Mouse (Mus musculus): Measurements from ENCODE around the gene Tsku. TPM values are rescaled to one million over a fixed set of nuclear protein-coding genes. Genes with fewer than 3 reads are reported as not detected.

The Tsku gene
- polyA plus RNA-seq, 1 experiment from 2014 or later = 7.9 TPM

DNA sequence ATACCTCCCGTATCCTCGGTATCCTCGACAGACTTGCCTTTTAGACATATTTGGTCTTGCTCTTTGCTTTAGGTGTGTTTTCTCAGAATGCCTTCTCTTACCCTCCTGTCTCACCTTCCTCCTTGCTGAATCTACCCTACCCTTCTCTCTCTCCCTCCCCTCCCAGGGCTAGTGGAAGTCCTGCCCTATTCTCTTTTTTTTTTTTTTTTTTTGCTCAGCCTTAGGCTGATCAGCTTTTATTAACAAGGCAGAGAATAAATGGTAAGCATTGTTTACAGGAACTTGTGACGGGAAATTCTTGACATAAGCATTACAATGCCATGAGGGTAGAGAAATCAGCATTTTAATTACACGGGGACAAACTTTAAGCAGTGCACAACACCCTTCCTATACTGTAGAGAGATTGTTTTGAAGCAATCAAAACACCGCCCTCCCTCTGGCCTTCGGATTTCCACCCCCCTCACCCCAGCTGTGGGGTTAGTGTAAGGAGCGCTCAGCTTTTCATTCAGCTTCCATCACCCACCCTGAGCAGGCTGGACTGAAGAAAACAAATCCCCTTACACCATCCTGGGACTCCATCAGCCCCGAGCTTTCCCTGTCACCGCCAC is 8.7 kb upstream of the Tsku start:
- no peak overlapping the region for H3K9ac ChIP-seq (replicated peaks; ENCODE audit: low read depth, low read length)
- H3K27ac ChIP-seq (ENCODE audit: low read length) = no peak overlapping the region
- no peaks in the 10 kb centered on the region for H3K4me1 ChIP-seq (replicated peaks; ENCODE audit: control insufficient read depth, insufficient read depth, low read length)
- H3K4me2 ChIP-seq (ENCODE audit: low read length) = no peak overlapping the region
- no peaks in the 10 kb centered on the region for H3K27me3 ChIP-seq (replicated peaks; ENCODE audit: control insufficient read depth, insufficient read depth, low read length)
- ATAC-seq = no peak
- H3K36me3 ChIP-seq (ENCODE audit: control insufficient read depth, insufficient read depth) = no peaks in the 10 kb centered on the region
- 35% methylated on average over 10 of the region's 10 CpGs for WGBS
- H3K4me3 ChIP-seq (replicated peaks; ENCODE audit: low read length) = no peak overlapping the region
- H3K9me3 ChIP-seq (ENCODE audit: control insufficient read depth, low read length) = no peaks in the 10 kb centered on the region

DNA sequence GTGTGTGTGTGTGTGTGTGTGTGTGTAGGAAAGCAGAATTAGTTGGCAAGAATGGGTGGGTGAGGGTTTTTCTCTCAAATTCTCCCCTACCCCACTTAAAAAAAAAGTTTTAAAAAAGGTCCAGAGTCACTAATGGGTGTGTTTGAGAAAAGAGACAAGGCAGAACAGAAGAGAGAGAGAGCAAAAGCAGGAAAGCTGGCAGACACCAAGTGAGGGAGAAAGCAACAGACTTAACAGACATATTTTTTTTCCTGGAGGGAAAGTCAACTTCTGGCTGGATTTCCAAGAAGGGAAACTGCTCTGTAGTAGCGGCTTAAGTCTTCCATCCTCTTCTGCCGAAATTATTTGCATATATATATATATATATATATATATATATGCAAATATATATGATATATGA is 534 bp upstream of the Tsku start:
- H3K4me3 ChIP-seq (replicated peaks; ENCODE audit: low read length) = peak overlapping the region; percentile 76
- H3K27ac ChIP-seq (ENCODE audit: low read length) = peak overlapping the region; percentile 87
- H3K36me3 ChIP-seq (ENCODE audit: control insufficient read depth, insufficient read depth) = no peaks in the 10 kb centered on the region
- H3K9me3 ChIP-seq (ENCODE audit: control insufficient read depth, low read length) = no peaks in the 10 kb centered on the region
- WGBS = 15% methylated on average over 2 of the region's 2 CpGs
- H3K4me2 ChIP-seq (ENCODE audit: low read length) = peak overlapping the region; percentile 83
- H3K4me1 ChIP-seq (replicated peaks; ENCODE audit: control insufficient read depth, insufficient read depth, low read length) = peaks cover 34% of the 10 kb centered on the region
- H3K9ac ChIP-seq (replicated peaks; ENCODE audit: low read depth, low read length) = peak overlapping the region; percentile 75; the same call in 1 of the 2 replicates
- ATAC-seq = peak; percentile 2
- no peaks in the 10 kb centered on the region for H3K27me3 ChIP-seq (replicated peaks; ENCODE audit: control insufficient read depth, insufficient read depth, low read length)

DNA sequence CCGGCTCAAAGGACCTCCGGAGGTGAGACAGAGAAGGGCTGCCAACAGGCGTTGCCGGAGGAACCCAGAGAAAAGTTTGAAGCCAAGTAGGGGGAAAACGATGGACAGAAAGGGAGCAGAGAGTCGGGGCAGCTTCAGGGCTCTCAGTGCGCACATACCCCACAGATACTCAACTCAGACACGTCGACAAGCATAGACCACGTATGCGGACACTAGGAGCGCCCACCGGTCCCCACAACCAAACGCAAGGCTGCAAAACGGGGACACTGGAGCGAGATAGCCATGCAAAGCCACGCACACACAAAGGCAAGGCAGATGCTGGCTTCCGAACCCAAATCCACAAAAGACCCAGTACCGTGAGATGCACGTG is 522 bp downstream of the Tsku start:
- peak overlapping the region; percentile 75 for H3K9ac ChIP-seq (replicated peaks; ENCODE audit: low read depth, low read length)
- peak overlapping the region; percentile 83 for H3K4me2 ChIP-seq (ENCODE audit: low read length)
- peak; percentile 44 for ATAC-seq
- peaks cover 39% of the 10 kb centered on the region for H3K4me1 ChIP-seq (replicated peaks; ENCODE audit: control insufficient read depth, insufficient read depth, low read length)
- H3K27ac ChIP-seq (ENCODE audit: low read length) = peak overlapping the region; percentile 87
- H3K36me3 ChIP-seq (ENCODE audit: control insufficient read depth, insufficient read depth) = no peaks in the 10 kb centered on the region
- no peaks in the 10 kb centered on the region for H3K27me3 ChIP-seq (replicated peaks; ENCODE audit: control insufficient read depth, insufficient read depth, low read length)
- H3K9me3 ChIP-seq (ENCODE audit: control insufficient read depth, low read length) = no peaks in the 10 kb centered on the region
- WGBS = under 1% methylated on average over 20 of the region's 20 CpGs
- H3K4me3 ChIP-seq (replicated peaks; ENCODE audit: low read length) = peak overlapping the region; percentile 76

DNA sequence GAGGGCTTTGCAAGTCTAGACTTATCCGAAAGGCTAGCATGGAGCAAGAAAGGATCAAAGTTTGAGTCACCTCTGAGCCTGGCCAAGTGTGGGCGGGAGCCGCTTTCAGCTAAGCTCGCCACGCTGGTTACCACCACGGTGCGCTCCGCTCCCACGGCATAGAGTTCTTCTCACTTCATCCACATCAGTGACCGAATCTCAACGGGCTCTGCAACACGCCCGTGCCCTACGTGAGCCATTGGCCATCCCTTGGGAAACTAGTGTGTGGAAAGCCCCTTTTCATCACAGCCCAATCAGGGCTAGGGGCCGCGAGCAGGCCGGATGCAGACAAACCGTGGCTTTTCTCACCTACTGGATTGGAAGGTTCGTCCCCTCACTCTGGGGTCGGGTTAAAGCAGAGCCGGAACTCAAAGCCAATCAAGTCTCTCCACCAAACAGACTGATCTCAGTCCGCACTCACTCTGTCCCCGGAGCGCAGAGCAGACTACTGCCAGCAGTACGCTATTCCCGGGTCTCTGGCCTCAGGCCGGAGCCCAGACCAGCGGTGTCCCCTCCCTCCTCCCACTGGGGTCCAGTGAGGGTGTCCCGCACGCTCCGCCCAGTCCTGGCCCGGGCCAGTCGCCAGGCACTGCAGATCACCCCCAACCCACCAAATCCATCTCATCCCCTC is 1.0 kb downstream of the Tsku start:
- H3K9me3 ChIP-seq (ENCODE audit: control insufficient read depth, low read length) = no peaks in the 10 kb centered on the region
- H3K4me2 ChIP-seq (ENCODE audit: low read length) = peak overlapping the region; percentile 83
- peak overlapping the region; percentile 76 for H3K4me3 ChIP-seq (replicated peaks; ENCODE audit: low read length)
- no peaks in the 10 kb centered on the region for H3K27me3 ChIP-seq (replicated peaks; ENCODE audit: control insufficient read depth, insufficient read depth, low read length)
- H3K27ac ChIP-seq (ENCODE audit: low read length) = peak overlapping the region; percentile 87
- ATAC-seq = peak; percentile 32
- no peaks in the 10 kb centered on the region for H3K36me3 ChIP-seq (ENCODE audit: control insufficient read depth, insufficient read depth)
- peaks cover 39% of the 10 kb centered on the region for H3K4me1 ChIP-seq (replicated peaks; ENCODE audit: control insufficient read depth, insufficient read depth, low read length)
- WGBS = 1% methylated on average over 33 of the region's 33 CpGs
- peak overlapping the region; percentile 75 for H3K9ac ChIP-seq (replicated peaks; ENCODE audit: low read depth, low read length)

DNA sequence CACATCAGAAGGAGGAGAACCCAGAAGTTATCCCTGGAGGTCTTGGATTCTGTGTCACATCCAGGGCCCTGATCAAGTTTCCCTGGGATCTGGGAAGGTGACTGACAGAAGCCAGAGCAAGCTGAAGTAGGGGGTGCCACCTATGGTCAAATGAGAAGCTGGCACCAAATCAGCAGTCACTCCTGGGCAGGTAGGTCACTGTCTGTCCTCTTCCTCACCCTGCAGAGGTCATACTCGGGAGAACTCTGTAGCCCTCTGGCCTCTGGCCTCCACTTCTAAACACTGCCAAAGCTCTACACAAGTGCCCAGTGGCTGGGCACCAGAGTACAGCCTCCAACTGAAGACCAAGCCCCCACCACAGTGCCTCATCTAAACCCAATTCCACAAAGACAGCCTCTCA is 3.1 kb downstream of the Tsku start:
- Histone ChIP-seq H3K36me3 (ENCODE audit: control insufficient read depth, insufficient read depth) (no peaks in the 10 kb centered on the region), H3K4me1 (replicated peaks; ENCODE audit: control insufficient read depth, insufficient read depth, low read length) (peaks cover 54% of the 10 kb centered on the region), H3K9me3 (ENCODE audit: control insufficient read depth, low read length) (no peaks in the 10 kb centered on the region), H3K4me3 (replicated peaks; ENCODE audit: low read length) (no peak overlapping the region), H3K27me3 (replicated peaks; ENCODE audit: control insufficient read depth, insufficient read depth, low read length) (no peaks in the 10 kb centered on the region), H3K9ac (replicated peaks; ENCODE audit: low read depth, low read length) (no peak overlapping the region), H3K27ac (ENCODE audit: low read length) (no peak overlapping the region), H3K4me2 (ENCODE audit: low read length) (no peak overlapping the region)
- WGBS = 50% methylated on average over 1 of the region's 1 CpGs
- ATAC-seq = no peak

DNA sequence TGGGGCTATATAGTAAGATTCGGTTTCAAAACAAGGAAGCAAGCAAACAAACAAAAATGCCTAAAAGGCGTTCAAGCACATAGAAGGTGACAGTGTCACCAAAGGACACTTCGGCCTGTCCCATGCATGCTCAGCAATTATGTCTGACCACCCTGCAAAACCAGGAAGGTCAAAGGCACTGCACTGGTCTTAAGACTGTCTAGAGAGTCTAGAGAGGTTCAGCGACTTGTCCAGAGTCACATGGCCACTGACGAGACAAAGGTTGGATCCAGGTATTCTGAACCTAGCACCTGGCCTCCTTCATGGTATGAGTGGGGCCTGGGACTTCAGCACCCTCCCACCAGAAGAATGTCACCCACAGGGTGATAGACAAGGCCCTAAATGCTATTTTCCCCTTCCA is 3.8 kb downstream of the Tsku start:
- Histone ChIP-seq H3K9me3 (ENCODE audit: control insufficient read depth, low read length) (no peaks in the 10 kb centered on the region), H3K4me3 (replicated peaks; ENCODE audit: low read length) (no peak overlapping the region), H3K36me3 (ENCODE audit: control insufficient read depth, insufficient read depth) (peaks cover under 1% of the 10 kb centered on the region; the same call in 1 of the 2 replicates), H3K4me1 (replicated peaks; ENCODE audit: control insufficient read depth, insufficient read depth, low read length) (peaks cover 53% of the 10 kb centered on the region), H3K4me2 (ENCODE audit: low read length) (no peak overlapping the region), H3K27me3 (replicated peaks; ENCODE audit: control insufficient read depth, insufficient read depth, low read length) (no peaks in the 10 kb centered on the region), H3K27ac (ENCODE audit: low read length) (no peak overlapping the region), H3K9ac (replicated peaks; ENCODE audit: low read depth, low read length) (no peak overlapping the region)
- 91% methylated on average over 5 of the region's 5 CpGs for WGBS
- ATAC-seq = no peak

DNA sequence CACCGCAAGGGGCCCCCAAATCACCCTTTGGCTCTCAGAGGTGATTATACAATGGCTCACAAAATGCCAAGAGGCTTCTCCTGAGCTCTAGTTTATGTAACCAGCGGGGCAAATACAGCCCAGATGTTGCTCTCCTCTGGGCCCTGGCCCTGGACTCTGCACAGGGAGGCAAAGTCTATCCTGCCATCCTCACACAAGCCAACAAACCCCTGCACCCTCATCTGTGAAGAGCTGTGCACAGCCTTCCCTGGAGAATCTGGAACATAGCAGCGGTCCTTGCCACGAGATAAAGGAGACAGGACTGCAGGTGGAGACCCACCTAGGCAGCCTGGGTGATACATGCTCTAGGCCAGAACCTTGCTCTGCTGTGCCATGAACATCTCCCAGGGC is 6.2 kb downstream of the Tsku start:
- ATAC-seq = no peak
- WGBS = 32% methylated on average over 4 of the region's 4 CpGs
- no peaks in the 10 kb centered on the region for H3K9me3 ChIP-seq (ENCODE audit: control insufficient read depth, low read length)
- no peak overlapping the region for H3K4me3 ChIP-seq (replicated peaks; ENCODE audit: low read length)
- no peak overlapping the region for H3K27ac ChIP-seq (ENCODE audit: low read length)
- H3K4me1 ChIP-seq (replicated peaks; ENCODE audit: control insufficient read depth, insufficient read depth, low read length) = peaks cover 41% of the 10 kb centered on the region
- peaks cover 12% of the 10 kb centered on the region; the same call in 1 of the 2 replicates for H3K36me3 ChIP-seq (ENCODE audit: control insufficient read depth, insufficient read depth)
- no peak overlapping the region for H3K9ac ChIP-seq (replicated peaks; ENCODE audit: low read depth, low read length)
- no peak overlapping the region for H3K4me2 ChIP-seq (ENCODE audit: low read length)
- H3K27me3 ChIP-seq (replicated peaks; ENCODE audit: control insufficient read depth, insufficient read depth, low read length) = no peaks in the 10 kb centered on the region

DNA sequence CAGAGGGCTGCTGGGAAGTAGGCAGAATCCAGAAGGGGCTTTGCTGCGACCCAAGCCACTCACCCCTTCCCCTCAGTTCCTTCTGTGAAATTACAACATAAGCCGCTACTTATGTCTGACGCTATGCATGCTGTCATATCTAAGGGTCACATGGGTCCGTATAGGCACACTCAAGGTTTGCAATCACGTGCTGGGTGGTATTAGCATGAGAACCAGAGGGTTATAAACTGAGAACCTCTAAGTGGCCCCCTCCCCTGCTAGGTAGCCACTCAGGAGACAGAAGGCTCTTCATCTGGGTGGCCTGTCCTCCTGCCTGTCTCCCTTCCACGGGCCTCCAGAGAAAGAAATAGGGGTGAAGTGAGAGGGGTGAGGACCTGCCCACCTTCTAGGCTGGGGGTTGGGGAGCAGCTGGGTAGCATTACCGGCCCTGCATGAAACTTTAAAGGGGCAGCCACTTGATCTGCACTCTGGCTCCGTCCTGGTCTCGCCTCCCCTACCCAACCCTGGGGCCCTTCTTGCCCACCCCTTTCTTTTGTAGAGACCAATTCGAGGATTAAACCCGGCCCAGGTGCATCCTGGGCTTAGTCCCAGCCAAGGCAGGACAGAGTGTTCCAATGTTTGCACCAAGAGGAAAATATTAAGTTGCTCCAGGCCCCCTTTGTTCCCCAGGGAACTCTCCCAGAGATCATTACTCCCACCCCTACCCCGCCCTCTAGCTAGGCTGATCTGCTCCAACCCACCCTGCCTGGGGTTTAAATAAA is 6.8 kb downstream of the Tsku start:
- ATAC-seq = 0 out of 2 replicates have a peak, but pooled peaks have one; percentile 14
- Histone ChIP-seq H3K9me3 (ENCODE audit: control insufficient read depth, low read length) (no peaks in the 10 kb centered on the region), H3K9ac (replicated peaks; ENCODE audit: low read depth, low read length) (no peak overlapping the region), H3K4me2 (ENCODE audit: low read length) (no peak overlapping the region), H3K27ac (ENCODE audit: low read length) (no peak overlapping the region), H3K4me3 (replicated peaks; ENCODE audit: low read length) (no peak overlapping the region), H3K27me3 (replicated peaks; ENCODE audit: control insufficient read depth, insufficient read depth, low read length) (no peaks in the 10 kb centered on the region), H3K36me3 (ENCODE audit: control insufficient read depth, insufficient read depth) (peaks cover 14% of the 10 kb centered on the region; the same call in 1 of the 2 replicates), H3K4me1 (replicated peaks; ENCODE audit: control insufficient read depth, insufficient read depth, low read length) (peaks cover 35% of the 10 kb centered on the region)
- 22% methylated on average over 12 of the region's 12 CpGs for WGBS

DNA sequence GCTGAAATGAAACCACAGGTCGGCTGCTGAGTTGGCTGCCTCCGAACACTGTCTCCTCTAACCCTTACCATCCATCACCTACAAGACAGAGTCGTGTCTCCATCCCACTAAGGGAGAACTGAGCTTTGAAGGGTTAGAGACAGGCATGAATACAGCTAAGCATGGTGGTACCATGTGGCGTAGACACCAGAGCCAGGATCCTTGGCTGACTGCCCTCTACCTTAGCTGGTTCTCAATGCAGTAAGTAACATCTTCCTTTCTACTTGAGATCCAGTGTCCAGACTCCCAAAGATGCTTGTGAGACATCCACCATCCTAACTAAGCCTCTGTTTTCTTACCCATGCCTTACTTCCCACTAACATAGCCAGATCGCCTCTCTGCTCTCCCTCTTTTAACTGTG is 7.5 kb downstream of the Tsku start:
- no peak overlapping the region for H3K4me3 ChIP-seq (replicated peaks; ENCODE audit: low read length)
- no peaks in the 10 kb centered on the region for H3K27me3 ChIP-seq (replicated peaks; ENCODE audit: control insufficient read depth, insufficient read depth, low read length)
- H3K9me3 ChIP-seq (ENCODE audit: control insufficient read depth, low read length) = no peaks in the 10 kb centered on the region
- 80% methylated on average over 5 of the region's 5 CpGs for WGBS
- no peak overlapping the region for H3K9ac ChIP-seq (replicated peaks; ENCODE audit: low read depth, low read length)
- no peak for ATAC-seq
- peaks cover 28% of the 10 kb centered on the region for H3K4me1 ChIP-seq (replicated peaks; ENCODE audit: control insufficient read depth, insufficient read depth, low read length)
- H3K36me3 ChIP-seq (ENCODE audit: control insufficient read depth, insufficient read depth) = peaks cover 14% of the 10 kb centered on the region; the same call in 1 of the 2 replicates
- H3K27ac ChIP-seq (ENCODE audit: low read length) = no peak overlapping the region
- H3K4me2 ChIP-seq (ENCODE audit: low read length) = no peak overlapping the region
